Mouse (Mus musculus) lung, postnatal 25 days (tissue): ENCODE measurements around the gene Kcnk3.

ENCODE experiments used
- DNase-seq: peaks from one replicate; pipeline ENCODE4 v3.0.0; 2022; ENCODE audit warnings: low spot score

Kcnk3 gene

GRCm38 (mm10) chr5:30613242-30613641 is 25.3 kb downstream of the Kcnk3 start:
- DNase-seq, result no peak

- DNase-seq, result peak; percentile 52
Measured at GRCm38 (mm10) chr5:30614221-30614620, 26.3 kb downstream of the Kcnk3 start.

GRCm38 (mm10) chr5:30615416-30615815 is 27.4 kb downstream of the Kcnk3 start:
- peak; percentile 14 for DNase-seq

GRCm38 (mm10) chr5:30615819-30616218 is 27.8 kb downstream of the Kcnk3 start:
- DNase-seq, result no peak

GRCm38 (mm10) chr5:30616644-30617043 is 28.7 kb downstream of the Kcnk3 start:
- no peak for DNase-seq

- DNase-seq, result no peak
Measured at GRCm38 (mm10) chr5:30617357-30617756, 29.4 kb downstream of the Kcnk3 start.

- peak; percentile 28 for DNase-seq
Measured at GRCm38 (mm10) chr5:30617851-30618250, 29.9 kb downstream of the Kcnk3 start.

GRCm38 (mm10) chr5:30618376-30619003 is 30.5 kb downstream of the Kcnk3 start:
- DNase-seq, result no peak

GRCm38 (mm10) chr5:30619211-30619610 is 31.2 kb downstream of the Kcnk3 start:
- DNase-seq, result no peak

GRCm38 (mm10) chr5:30620567-30620966 is 32.6 kb downstream of the Kcnk3 start:
- DNase-seq, result no peak

GRCm38 (mm10) chr5:30621211-30621790 is 33.3 kb downstream of the Kcnk3 start:
- DNase-seq, result no peak

GRCm38 (mm10) chr5:30621844-30622176 is 33.8 kb downstream of the Kcnk3 start:
- no peak for DNase-seq

- DNase-seq, result peak; percentile 29
Measured at GRCm38 (mm10) chr5:30622177-30622840, 34.3 kb downstream of the Kcnk3 start.

- DNase-seq, result no peak
Measured at GRCm38 (mm10) chr5:30622841-30623185, 34.8 kb downstream of the Kcnk3 start.

- DNase-seq, result no peak
Measured at GRCm38 (mm10) chr5:30623380-30623779, 35.4 kb downstream of the Kcnk3 start.

GRCm38 (mm10) chr5:30624311-30624710 is 36.3 kb downstream of the Kcnk3 start:
- no peak for DNase-seq

- DNase-seq, result no peak
Measured at GRCm38 (mm10) chr5:30624908-30625307, 36.9 kb downstream of the Kcnk3 start.

- DNase-seq, result no peak
Measured at GRCm38 (mm10) chr5:30625379-30625778, 37.4 kb downstream of the Kcnk3 start.

GRCm38 (mm10) chr5:30626331-30627105 is 38.5 kb downstream of the Kcnk3 start:
- no peak for DNase-seq

GRCm38 (mm10) chr5:30628511-30628910 is 40.5 kb downstream of the Kcnk3 start:
- DNase-seq, result no peak

GRCm38 (mm10) chr5:30630401-30630800 is 42.4 kb downstream of the Kcnk3 start:
- DNase-seq, result no peak

GRCm38 (mm10) chr5:30632134-30632533 is 44.2 kb downstream of the Kcnk3 start:
- no peak for DNase-seq

- no peak for DNase-seq
Measured at GRCm38 (mm10) chr5:30636994-30637393, 49.0 kb downstream of the Kcnk3 start.
